Mouse (Mus musculus) limb, embryonic 10.5 days (tissue): ENCODE results near the gene Pbx2. TPM values are rescaled to one million over a fixed set of nuclear protein-coding genes. Genes with fewer than 3 reads are reported as not detected.
"Not testable (repeated sequence)": the region's sequence is repeated elsewhere in the genome, so short reads cannot be mapped to it uniquely, and the experiment has no call there.

Experiments
- DNase-seq: peaks from one replicate; pipeline ENCODE4 v3.0.0-alpha.2; 2017; ENCODE audit warnings: low spot score
- H3K27ac ChIP-seq: fragments of 300-500 bp; sonication (generic); 2 replicates; pipeline ENCODE4 v1.5.1; 2016; ENCODE audit warnings: mild to moderate bottlenecking
- H3K27me3 ChIP-seq: fragments of 300-500 bp; sonication (generic); 2 replicates; pipeline ENCODE4 v1.6.1; 2016; ENCODE audit warnings: low read depth, mild to moderate bottlenecking; ENCODE audit not compliant: poor library complexity, severe bottlenecking
- H3K36me3 ChIP-seq: fragments of 300-500 bp; sonication (generic); 2 replicates; pipeline ENCODE4 v1.6.1; 2016; ENCODE audit warnings: mild to moderate bottlenecking, moderate library complexity
- H3K4me1 ChIP-seq: fragments of 300-500 bp; sonication (generic); 2 replicates; pipeline ENCODE4 v1.6.1; 2016
- H3K4me3 ChIP-seq: fragments of 300-500 bp; sonication (generic); 2 replicates; pipeline ENCODE4 v1.5.1; 2016; ENCODE audit warnings: mild to moderate bottlenecking, moderate library complexity
- H3K9me3 ChIP-seq: fragments of 300-500 bp; sonication (generic); replicated peaks from 2 replicates; pipeline ENCODE4 v1.6.1; 2016; ENCODE audit warnings: mild to moderate bottlenecking
- WGBS: fragments of 180-500 bp; shearing (Covaris S2); methylation state at CpG from one replicate; pipeline ENCODE4 v1.1.7; 2016; 5-methylcytosine and 5-hydroxymethylcytosine counted together
- polyA plus RNA-seq: library from polyadenylated mRNA; unstranded; fragments of >200 nt; fragmentation: Nextera tagmentation; extraction: Ambion mirVana; gene quantifications from 2 replicates; pipeline ENCODE4 v1.2.1, GENCODE M21; 2016

Gene Pbx2
- polyA plus RNA-seq, result 19.9 and 22.5 TPM in 2 replicates

DNA sequence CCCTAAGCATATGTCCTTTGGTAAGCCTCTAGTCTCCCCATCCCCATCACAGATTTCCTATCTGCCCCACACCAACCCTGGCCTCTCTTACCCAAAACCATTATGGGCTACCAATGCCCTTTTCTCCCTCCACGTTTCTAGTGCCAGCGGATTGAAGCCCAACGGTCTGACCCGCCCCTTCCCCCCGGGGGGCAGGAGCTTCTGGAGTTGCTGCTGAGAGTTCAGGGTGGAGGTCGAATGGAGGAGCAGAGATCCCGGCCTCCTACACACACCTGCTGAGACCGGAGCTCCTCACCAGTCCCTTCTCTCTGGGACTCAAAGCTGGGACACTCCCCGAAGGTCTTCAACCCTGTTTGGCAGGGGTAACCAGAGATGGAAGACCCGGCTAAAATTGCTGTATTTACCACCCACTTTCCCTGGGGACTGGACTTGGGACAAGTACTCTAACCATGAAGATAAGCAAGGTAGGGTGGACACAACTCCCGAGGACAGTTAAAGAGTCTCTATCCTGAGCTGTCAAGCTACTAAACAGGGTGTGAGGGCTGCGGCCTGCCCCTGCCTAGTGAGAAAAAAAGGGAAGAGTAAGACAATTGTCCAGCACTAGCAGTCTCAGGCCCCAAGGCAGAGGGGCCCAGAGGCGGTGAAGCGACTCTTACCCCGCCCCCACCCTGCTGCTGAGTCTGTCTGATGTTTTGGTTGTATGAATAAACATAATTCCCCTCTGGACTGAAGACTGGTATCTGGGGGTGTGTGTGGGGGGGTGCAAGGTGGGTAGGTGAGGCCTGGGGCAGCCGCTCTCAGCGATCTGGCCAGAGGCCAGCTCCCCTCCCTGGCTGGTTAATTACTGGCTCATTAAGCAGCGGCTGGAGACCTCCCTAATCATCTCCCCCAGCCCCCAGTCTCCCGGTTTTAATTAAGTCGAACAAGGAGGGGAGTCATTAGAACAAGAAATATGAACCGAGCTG, at the start of gene Pbx2:
Gene Pbx2, plus strand, starts transcription at position 238 of the 965 bp plus-strand sequence.
- no peaks in the 10 kb centered on the region for H3K9me3 ChIP-seq
- peaks cover 25% of the 10 kb centered on the region for H3K36me3 ChIP-seq
- WGBS, result 4% methylated on average over 21 of the region's 21 CpGs
- DNase-seq, result no peak
- H3K4me1 ChIP-seq, result peaks cover 93% of the 10 kb centered on the region
- H3K27ac ChIP-seq, result peak within 1 kb of the TSS; percentile 100
- H3K4me3 ChIP-seq, result peak within 1 kb of the TSS; percentile 95
- H3K27me3 ChIP-seq, result no peaks in the 10 kb centered on the region

- 95% methylated on average over 13 of the region's 13 CpGs for WGBS
- not testable (repeated sequence) for H3K27ac ChIP-seq, H3K4me3 ChIP-seq, H3K27me3 ChIP-seq, H3K36me3 ChIP-seq, H3K4me1 ChIP-seq, H3K9me3 ChIP-seq, DNase-seq
Observed at GRCm38 (mm10) chr17:34543567-34543966, 47.5 kb upstream of the Pbx2 start.

- Histone ChIP-seq H3K27ac (no peak overlapping the region), H3K9me3 (no peaks in the 10 kb centered on the region), H3K4me3 (no peak overlapping the region), H3K4me1 (no peaks in the 10 kb centered on the region), H3K36me3 (no peaks in the 10 kb centered on the region), H3K27me3 (no peaks in the 10 kb centered on the region)
- 93% methylated on average over 1 of the region's 1 CpGs for WGBS
- no peak for DNase-seq
Observed at GRCm38 (mm10) chr17:34546797-34547196, 44.3 kb upstream of the Pbx2 start.

GRCm38 (mm10) chr17:34547601-34548000, 43.5 kb upstream of the Pbx2 start:
- Histone ChIP-seq H3K36me3 (no peaks in the 10 kb centered on the region), H3K4me1 (no peaks in the 10 kb centered on the region), H3K27ac (no peak overlapping the region), H3K9me3 (no peaks in the 10 kb centered on the region), H3K4me3 (no peak overlapping the region), H3K27me3 (no peaks in the 10 kb centered on the region)
- 91% methylated on average over 4 of the region's 4 CpGs for WGBS
- no peak for DNase-seq

- no peaks in the 10 kb centered on the region for H3K9me3 ChIP-seq
- no peak overlapping the region for H3K27ac ChIP-seq
- no peaks in the 10 kb centered on the region for H3K36me3 ChIP-seq
- no peak overlapping the region for H3K4me3 ChIP-seq
- no peaks in the 10 kb centered on the region for H3K4me1 ChIP-seq
- WGBS, result 97% methylated on average over 3 of the region's 3 CpGs
- no peaks in the 10 kb centered on the region for H3K27me3 ChIP-seq
- no peak for DNase-seq
Observed at GRCm38 (mm10) chr17:34549156-34549555, 41.9 kb upstream of the Pbx2 start.

DNA sequence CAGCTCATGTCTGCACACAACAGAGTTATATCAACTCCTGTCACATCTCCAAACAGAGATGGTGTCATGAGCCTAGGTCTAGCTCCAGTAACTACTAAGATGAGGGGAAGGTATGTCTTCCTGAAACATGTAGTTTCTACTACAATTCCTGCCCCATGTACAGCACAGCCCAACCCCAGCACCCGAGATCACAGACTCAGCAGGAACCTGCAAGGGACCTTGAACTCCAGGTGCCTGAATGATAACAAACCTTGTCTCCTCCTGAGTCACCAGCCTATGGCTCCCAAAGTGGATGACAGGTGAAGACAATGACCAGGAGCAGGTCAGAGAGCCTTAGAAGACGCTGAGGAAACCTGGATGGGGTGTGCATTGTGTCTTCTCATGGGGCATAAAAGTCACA, 41.2 kb upstream of the Pbx2 start:
- Histone ChIP-seq H3K36me3 (no peaks in the 10 kb centered on the region), H3K27ac (no peak overlapping the region), H3K4me3 (no peak overlapping the region), H3K27me3 (no peaks in the 10 kb centered on the region), H3K4me1 (no peaks in the 10 kb centered on the region), H3K9me3 (no peaks in the 10 kb centered on the region)
- DNase-seq, result no peak
- 76% methylated on average over 2 of the region's 2 CpGs for WGBS

DNA sequence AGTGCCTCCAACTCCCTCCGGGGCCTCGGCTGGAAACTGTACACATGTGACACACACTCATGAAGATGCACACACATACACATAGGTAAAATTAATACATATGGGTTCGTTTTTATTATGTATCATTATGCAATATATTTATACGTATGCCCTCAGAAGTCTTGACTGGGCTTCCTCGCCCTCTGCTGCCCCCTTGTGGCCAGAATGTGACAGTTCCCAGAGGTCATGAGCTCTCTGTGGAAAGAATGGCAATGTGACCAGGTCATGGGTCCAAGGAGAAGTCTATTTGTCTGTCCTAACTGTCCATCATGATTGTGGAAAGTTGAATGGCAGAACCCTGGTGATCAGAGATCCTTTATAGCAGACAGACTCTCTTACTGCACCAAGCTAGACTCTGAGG, 35.6 kb upstream of the Pbx2 start:
- 26% methylated on average over 5 of the region's 5 CpGs for WGBS
- peak; percentile 86 for DNase-seq
- Histone ChIP-seq H3K27ac (no peak overlapping the region), H3K4me1 (peaks cover 6% of the 10 kb centered on the region; the same call in 1 of the 2 replicates), H3K36me3 (no peaks in the 10 kb centered on the region), H3K27me3 (no peaks in the 10 kb centered on the region), H3K9me3 (no peaks in the 10 kb centered on the region), H3K4me3 (no peak overlapping the region)

GRCm38 (mm10) chr17:34556406-34556805, 34.7 kb upstream of the Pbx2 start:
- no peak overlapping the region for H3K4me3 ChIP-seq
- H3K9me3 ChIP-seq, result no peaks in the 10 kb centered on the region
- no peak overlapping the region for H3K27ac ChIP-seq
- peaks cover 10% of the 10 kb centered on the region for H3K4me1 ChIP-seq
- no peak for DNase-seq
- no peaks in the 10 kb centered on the region for H3K36me3 ChIP-seq
- H3K27me3 ChIP-seq, result no peaks in the 10 kb centered on the region
- WGBS, result 85% methylated on average over 8 of the region's 8 CpGs

- Histone ChIP-seq H3K36me3 (no peaks in the 10 kb centered on the region), H3K27me3 (no peaks in the 10 kb centered on the region), H3K4me3 (no peak overlapping the region), H3K9me3 (no peaks in the 10 kb centered on the region), H3K27ac (no peak overlapping the region), H3K4me1 (peaks cover 11% of the 10 kb centered on the region)
- 52% methylated on average over 11 of the region's 11 CpGs for whole genome bisulfite sequencing
- DNase-seq, result no peak
Observed at GRCm38 (mm10) chr17:34557411-34557810, 33.7 kb upstream of the Pbx2 start.

DNA sequence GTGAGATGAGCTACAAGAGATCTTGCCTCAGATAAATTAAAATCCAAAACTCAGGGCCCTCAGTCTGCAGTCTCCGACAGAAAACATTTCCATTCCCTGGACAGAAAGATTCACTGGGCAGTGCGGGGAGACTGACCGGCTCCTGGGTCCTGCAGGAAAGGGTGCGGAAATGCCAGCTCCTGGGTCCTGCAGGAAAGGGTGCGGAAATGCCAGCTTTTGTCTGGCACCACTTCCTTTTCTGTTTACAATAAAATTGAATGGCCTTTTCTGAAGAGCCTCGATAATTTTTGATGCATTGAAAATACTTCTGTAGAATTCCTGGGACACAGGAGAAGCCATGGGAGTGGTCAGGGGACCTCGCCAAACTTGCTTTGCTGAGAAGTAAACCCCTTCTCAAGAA, 31.9 kb upstream of the Pbx2 start:
- no peaks in the 10 kb centered on the region for H3K9me3 ChIP-seq
- H3K27ac ChIP-seq, result no peak overlapping the region
- peaks cover 15% of the 10 kb centered on the region for H3K4me1 ChIP-seq
- 90% methylated on average over 7 of the region's 7 CpGs for WGBS
- no peaks in the 10 kb centered on the region for H3K27me3 ChIP-seq
- H3K36me3 ChIP-seq, result no peaks in the 10 kb centered on the region
- H3K4me3 ChIP-seq, result no peak overlapping the region
- DNase-seq, result no peak

DNA sequence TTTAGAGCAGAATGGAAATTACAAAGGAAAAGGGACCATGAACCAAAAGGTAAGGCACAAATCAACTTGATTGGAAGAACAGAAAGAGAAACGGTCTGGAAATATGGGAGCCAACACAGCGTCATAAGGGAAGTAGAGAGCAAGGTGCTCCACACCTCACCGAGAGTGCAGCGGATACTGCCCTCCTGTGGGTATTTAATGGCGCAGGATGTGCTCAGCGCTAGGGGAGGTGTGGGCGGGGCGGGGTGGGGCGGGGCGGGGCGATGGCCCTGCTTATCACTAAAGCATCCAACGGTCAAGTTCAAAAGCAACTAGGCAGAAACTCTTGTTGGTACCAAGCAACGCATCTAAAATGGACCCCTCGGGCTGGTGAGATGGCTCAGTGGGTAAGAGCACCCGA, 31.2 kb upstream of the Pbx2 start:
- H3K27me3 ChIP-seq, result no peaks in the 10 kb centered on the region
- no peaks in the 10 kb centered on the region for H3K9me3 ChIP-seq
- H3K4me3 ChIP-seq, result no peak overlapping the region
- H3K27ac ChIP-seq, result no peak overlapping the region
- DNase-seq, result no peak
- no peaks in the 10 kb centered on the region for H3K36me3 ChIP-seq
- peaks cover 23% of the 10 kb centered on the region for H3K4me1 ChIP-seq
- whole genome bisulfite sequencing, result 27% methylated on average over 15 of the region's 15 CpGs

- Histone ChIP-seq H3K27me3 (no peaks in the 10 kb centered on the region), H3K9me3 (no peaks in the 10 kb centered on the region), H3K36me3 (no peaks in the 10 kb centered on the region), H3K4me3 (no peak overlapping the region), H3K27ac (no peak overlapping the region), H3K4me1 (peaks cover 27% of the 10 kb centered on the region)
- 90% methylated on average over 6 of the region's 6 CpGs for WGBS
- DNase-seq, result no peak
Observed at GRCm38 (mm10) chr17:34560438-34560837, 30.6 kb upstream of the Pbx2 start.

GRCm38 (mm10) chr17:34561200-34561599, 29.9 kb upstream of the Pbx2 start:
- Histone ChIP-seq H3K36me3 (no peaks in the 10 kb centered on the region), H3K27me3 (no peaks in the 10 kb centered on the region), H3K4me1 (peaks cover 27% of the 10 kb centered on the region), H3K9me3 (no peaks in the 10 kb centered on the region), H3K4me3 (no peak overlapping the region; the same call in 1 of the 2 replicates), H3K27ac (no peak overlapping the region)
- WGBS, result 55% methylated on average over 8 of the region's 8 CpGs
- DNase-seq, result no peak
